Mouse (Mus musculus) thymus, adult 2 months (tissue): ENCODE results near the gene Adipor2.

Experiments used
- CTCF ChIP-seq: fragments of 200-500 bp; IDR thresholded peaks from 2 replicates; pipeline ENCODE4 v1.5.1; 2012; ENCODE audit warnings: mild to moderate bottlenecking, control low read depth, low read length, moderate library complexity, borderline replicate concordance; ENCODE audit not compliant: control insufficient read depth, poor library complexity, insufficient read depth; ENCODE audit errors: extremely low read depth
- POLR2A ChIP-seq: fragments of 200-500 bp; IDR thresholded peaks from 2 replicates; pipeline ENCODE4 v1.6.1; 2012; ENCODE audit warnings: mild to moderate bottlenecking, low read length, control low read depth, moderate library complexity; ENCODE audit not compliant: control insufficient read depth, poor library complexity, insufficient read depth; ENCODE audit errors: extremely low read depth

DNA sequence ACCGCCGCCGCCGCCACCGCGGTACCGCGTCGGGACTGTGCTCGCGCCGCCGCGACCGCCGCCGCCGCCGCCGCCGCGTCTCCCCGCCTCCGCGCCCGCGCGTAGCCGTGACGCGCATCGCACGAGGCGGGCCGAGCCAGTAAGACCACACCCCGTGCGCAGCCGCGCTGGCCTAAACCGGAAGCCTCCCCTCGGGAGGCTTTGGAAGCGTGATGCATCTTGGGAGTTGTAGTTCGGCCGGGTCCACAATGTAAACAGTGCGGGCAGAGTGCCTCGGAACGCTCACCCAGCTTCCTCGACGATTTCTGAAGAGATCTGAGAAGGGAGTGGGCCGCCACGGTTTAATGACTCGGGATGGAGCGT lies 28.9 kb downstream of the Adipor2 start:
- peak; percentile 37; the same call in 1 of the 2 replicates for TF ChIP-seq CTCF
- peak; percentile 91 for TF ChIP-seq POLR2A
